Mouse (Mus musculus) myocyte (in vitro differentiated cells): ENCODE measurements at regions not wholly inside any gene's neighbourhood (a gene's known extent, or its start where the extent isn't known, plus 50 kb on each side); places are given as distances from the start of the nearest gene placed in this dataset.

Experiments used
- CEBPB ChIP-seq: IDR thresholded peaks from 2 replicates; pipeline ENCODE4 v1.6.1; 2011; ENCODE audit warnings: mild to moderate bottlenecking, moderate library complexity; ENCODE audit not compliant: poor library complexity, insufficient read depth, severe bottlenecking
- E2F4 ChIP-seq: IDR thresholded peaks from one replicate; pipeline ENCODE4 v1.6.1; 2011; ENCODE audit warnings: mild to moderate bottlenecking, control low read depth, moderate library complexity; ENCODE audit not compliant: insufficient read depth
- MAX ChIP-seq: IDR thresholded peaks from one replicate; pipeline ENCODE4 v1.6.1; 2011; ENCODE audit warnings: low read depth, mild to moderate bottlenecking, control low read depth
- MYOD1 ChIP-seq, 3 experiments: IDR thresholded peaks; one replicate each; pipeline ENCODE4 v1.6.1; 2011; ENCODE audit warnings: control low read depth in 2 of 3, low read depth in 2 of 3, mild to moderate bottlenecking in 2 of 3, moderate library complexity in 1 of 3; ENCODE audit not compliant: insufficient read length in 2 of 3, control insufficient read depth in 1 of 3
- MYOG ChIP-seq, 3 experiments: IDR thresholded peaks; one replicate each; pipeline ENCODE4 v1.6.1; 2011; ENCODE audit warnings: control low read depth in 2 of 3, low read depth in 2 of 3, mild to moderate bottlenecking in 2 of 3; ENCODE audit not compliant: insufficient read length in 2 of 3, control insufficient read depth in 1 of 3, insufficient read depth in 1 of 3
- POLR2A ChIP-seq: IDR thresholded peaks from one replicate; pipeline ENCODE4 v1.6.1; 2011; ENCODE audit warnings: low read depth, mild to moderate bottlenecking, control low read depth, moderate library complexity; ENCODE audit not compliant: insufficient read length
- REST ChIP-seq: IDR thresholded peaks from one replicate; pipeline ENCODE4 v1.6.1; 2011; ENCODE audit warnings: mild to moderate bottlenecking, control low read depth, moderate library complexity; ENCODE audit not compliant: insufficient read depth, insufficient read length
- TCF12 ChIP-seq: IDR thresholded peaks from one replicate; pipeline ENCODE4 v1.6.1; 2011; ENCODE audit warnings: mild to moderate bottlenecking, control low read depth; ENCODE audit not compliant: poor library complexity, insufficient read depth, severe bottlenecking
- TCF3 ChIP-seq: IDR thresholded peaks from one replicate; pipeline ENCODE4 v1.6.1; 2011; ENCODE audit warnings: low read depth, control low read depth; ENCODE audit not compliant: insufficient read length
- USF1 ChIP-seq: IDR thresholded peaks from one replicate; pipeline ENCODE4 v1.6.1; 2011; ENCODE audit warnings: low read depth, mild to moderate bottlenecking, control low read depth, moderate library complexity

DNA sequence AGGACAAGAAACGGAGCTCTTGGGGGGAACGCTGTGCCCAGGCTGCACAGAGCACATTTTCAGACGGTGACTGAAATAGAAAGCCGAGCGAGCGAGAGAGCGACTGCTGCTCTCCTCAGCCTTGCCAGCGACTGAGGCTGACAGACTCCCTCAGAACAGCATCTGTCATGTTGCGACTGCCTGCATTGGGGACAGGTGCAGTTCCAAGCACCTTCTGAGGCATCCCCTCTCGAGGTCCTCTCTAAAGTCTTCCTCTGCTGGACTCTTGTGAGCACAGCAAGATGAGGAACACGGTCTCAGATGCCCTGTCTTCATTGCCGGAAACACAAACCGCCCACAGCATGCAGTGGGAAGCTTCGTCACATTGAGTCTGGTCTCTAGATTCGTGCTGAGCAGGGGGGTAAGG lies 372.7 kb downstream of the Agtpbp1 start:
- TF ChIP-seq POLR2A, result no peak
- no peak for TF ChIP-seq MYOG (IDR thresholded peaks at IDR 0.05; ENCODE audit: control insufficient read depth in 1 of 3, insufficient read depth in 1 of 3, insufficient read length in 2 of 3, low read depth in 2 of 3)
- TF ChIP-seq TCF12, result no peak
- TF ChIP-seq CEBPB, result no peak
- no peak for TF ChIP-seq TCF3
- TF ChIP-seq USF1, result no peak
- TF ChIP-seq MAX, result no peak
- TF ChIP-seq E2F4, result no peak
- no peak for TF ChIP-seq REST
- TF ChIP-seq MYOD1 (IDR thresholded peaks at IDR 0.05; ENCODE audit: control insufficient read depth in 1 of 3, insufficient read length in 2 of 3, low read depth in 2 of 3), result no peak
